Mouse (Mus musculus): Measurements from ENCODE around the gene Olfm4.

GRCm38 (mm10) chr14:80046104-80046734 lies 62.3 kb downstream of the Olfm4 start:
- no peak for TF ChIP-seq POLR2A (IDR thresholded peaks at IDR 0.05; ENCODE audit: insufficient read depth, low read depth, low read length)
- no peak for TF ChIP-seq CTCF (IDR thresholded peaks at IDR 0.05; ENCODE audit: insufficient read depth, low read depth, low read length)

All from olfactory bulb, adult 2 months (tissue).